Mouse (Mus musculus) heart, postnatal 36 days (tissue): ENCODE measurements around the gene Rab3ip. TPM values are rescaled to one million over a fixed set of nuclear protein-coding genes. Genes with fewer than 3 reads are reported as not detected.

Source experiments
- DNase-seq, 2 experiments: peaks; one replicate each; pipeline ENCODE4 v3.0.0; 2021 to 2022
- intact Hi-C: fragments of 180-260 bp; cut with DNase I; formaldehyde crosslinking; loops from one replicate; pipeline ENCODE4 v1.15.1; 2025
- total RNA-seq, 2 experiments: library from RNA; stranded (reverse); gene quantifications; 2 replicates each; pipeline ENCODE4 v1.2.3; 2021

Gene Rab3ip
- total RNA-seq, 2 experiments from 2014 or later, result 85.3 to 89.2 TPM

- intact Hi-C loops, result no loop called here
- DNase-seq, result no peak
Observed at GRCm38 (mm10) chr10:116884552-116884951, 66.0 kb downstream of the Rab3ip start.

- intact Hi-C loops, result no loop called here
- no peak for DNase-seq
Observed at GRCm38 (mm10) chr10:116883531-116883930, 67.0 kb downstream of the Rab3ip start.

- intact Hi-C loops, result no loop called here
- DNase-seq, result no peak
Observed at GRCm38 (mm10) chr10:116877436-116877835, 73.1 kb downstream of the Rab3ip start.

- no peak for DNase-seq
Observed at GRCm38 (mm10) chr10:116874490-116874889, 76.1 kb downstream of the Rab3ip start.

GRCm38 (mm10) chr10:116872016-116872410 is 78.6 kb downstream of the Rab3ip start:
- intact Hi-C loops, result no loop called here
- DNase-seq, result no peak

More at GRCm38 (mm10) chr10:116874490-116874889, 76.1 kb downstream of the Rab3ip start:
- intact Hi-C loops, result no loop called here

GRCm38 (mm10) chr10:116871329-116872015 is 79.1 kb downstream of the Rab3ip start:
- no peak for DNase-seq
- intact Hi-C loops, result no loop called here

- DNase-seq, result no peak
- intact Hi-C loops, result no loop called here
Observed at GRCm38 (mm10) chr10:116870819-116871218, 79.8 kb downstream of the Rab3ip start.

Other genes starting within 250 kb of the Rab3ip start
- gene Myrfl, start 53.9 kb downstream of the Rab3ip start, total RNA-seq, result 1 to 10 TPM; 1.3 to 1.5 TPM
- gene Gm10271, start 21.8 kb upstream of the Rab3ip start, total RNA-seq, result not detected
- gene Best3, start 35.5 kb upstream of the Rab3ip start, total RNA-seq, result 1 to 10 TPM; 4.3 to 4.7 TPM
- 100 to 1,000 TPM; 168 to 289 TPM for gene Lrrc10, start 94.6 kb upstream of the Rab3ip start, total RNA-seq
- gene Cct2, start 113.0 kb upstream of the Rab3ip start, total RNA-seq, result 100 to 1,000 TPM; 132 to 137 TPM
- gene Frs2, start 197.8 kb upstream of the Rab3ip start, total RNA-seq, result 10 to 100 TPM; 16.2 to 17.7 TPM